30 mouse cellular contexts compared by ENCODE assay signal in genomic region chr19:18056414-18057254, GRCm38 (mm10).
DNase-seq lines count a peak whose midpoint lies in the region; ATAC-seq and TF ChIP-seq lines count a peak whose summit lies in the region.
"Had no signal": no experiment of that assay in that cellular context is flagged by ENCODE, and none has a peak within 500 bp of the region (broad histone marks: within the 10 kb centered on the region; RNA-seq: fewer than 3 reads in every experiment).

No protein-coding gene starts in this region.

- DNase-seq in embryo, embryonic 10.5 days (ENCODE audit: low spot score) = peak; percentile 20
- no peak for DNase-seq in embryo, embryonic 11 days
- DNase-seq in kidney, adult 9 months = no peak
- DNase-seq in brain, embryonic 14.5 days (ENCODE audit: low read depth) = peak; percentile 27
- peak; percentile 27 for DNase-seq in retina, embryonic 14.5 days (ENCODE audit: low spot score)
- DNase-seq in layer of hippocampus, postnatal 36 days = no peak
- DNase-seq: adrenal gland, adult 8-10 months; cerebellum, adult 11 months; cerebellum, adult 9-10 months; cerebellum, postnatal 36 days; gastrocnemius, adult 2 months; gastrocnemius, postnatal 36 days; heart, adult 18-20 months; heart, postnatal 10 days; kidney, postnatal 14 days; right cerebral cortex, postnatal 4 days; thymus, adult 18-20 months; thymus, postnatal 25 days had no signal

- H3K27me3 ChIP-seq in kidney, embryonic 16.5 days (ENCODE audit: insufficient read depth, low read length) = no peaks in the 10 kb centered on the region
- H3K27me3 ChIP-seq: embryonic facial prominence, embryonic 12.5 days; forebrain, embryonic 15.5 days; heart, embryonic 13.5 days; lung, embryonic 15.5 days had no signal

- WGBS in kidney, embryonic 16.5 days = 39% methylated on average over 21 of the region's 21 CpGs

- no peak for TF ChIP-seq CTCF in brain, embryonic 14.5 days (IDR thresholded peaks at IDR 0.05; ENCODE audit: borderline replicate concordance, extremely low read depth, insufficient read depth, insufficient read length)

- 0 out of 2 replicates have a peak overlapping the region, but pooled peaks have one; percentile 16 for H3K27ac ChIP-seq in kidney, embryonic 16.5 days (ENCODE audit: low read length)
- H3K27ac ChIP-seq: embryonic facial prominence, embryonic 12.5 days; forebrain, embryonic 10.5 days; forebrain, embryonic 15.5 days; gastrocnemius, adult 2 months; heart, embryonic 13.5 days; lung, embryonic 15.5 days; midbrain, embryonic 10.5 days; stomach, postnatal 0 days had no signal

- no peak for TF ChIP-seq POLR2A in brain, embryonic 14.5 days (IDR thresholded peaks at IDR 0.05; ENCODE audit: borderline replicate concordance, extremely low read depth, insufficient read depth, insufficient read length, poor library complexity, severe bottlenecking)

- no peaks in the 10 kb centered on the region for H3K36me3 ChIP-seq in kidney, embryonic 16.5 days (ENCODE audit: insufficient read depth, low read length)
- H3K36me3 ChIP-seq: embryonic facial prominence, embryonic 12.5 days; forebrain, embryonic 10.5 days; forebrain, embryonic 15.5 days; G1E; heart, embryonic 13.5 days; limb, embryonic 13.5 days; lung, embryonic 15.5 days; midbrain, embryonic 10.5 days had no signal

- ATAC-seq in kidney, embryonic 16.5 days (ENCODE audit: low FRiP score, low TSS enrichment) = peak; percentile 68
- ATAC-seq: forebrain, embryonic 15.5 days; intestine, embryonic 16.5 days had no signal

- no peaks in the 10 kb centered on the region for H3K4me1 ChIP-seq in kidney, embryonic 16.5 days (ENCODE audit: insufficient read depth, low read length)
- H3K4me1 ChIP-seq: embryonic facial prominence, embryonic 12.5 days; forebrain, embryonic 15.5 days; lung, embryonic 15.5 days had no signal

- no peak overlapping the region for H3K9ac ChIP-seq in kidney, embryonic 16.5 days (replicated peaks; ENCODE audit: low read length)
- H3K9ac ChIP-seq: embryonic facial prominence, embryonic 12.5 days; forebrain, embryonic 15.5 days; heart, embryonic 13.5 days; limb, embryonic 13.5 days; lung, embryonic 15.5 days had no signal

- H3K4me3 ChIP-seq in kidney, embryonic 16.5 days (ENCODE audit: low read length) = no peak overlapping the region; the same call in 1 of the 2 replicates
- H3K4me3 ChIP-seq: embryonic facial prominence, embryonic 12.5 days; forebrain, embryonic 10.5 days; forebrain, embryonic 15.5 days; gastrocnemius, adult 2 months; heart, embryonic 13.5 days; limb, embryonic 13.5 days; lung, embryonic 15.5 days; midbrain, embryonic 10.5 days had no signal

- H3K4me2 ChIP-seq in kidney, embryonic 16.5 days (replicated peaks; ENCODE audit: low read depth, low read length) = peak overlapping the region; percentile 22
- H3K4me2 ChIP-seq: embryonic facial prominence, embryonic 12.5 days; forebrain, embryonic 15.5 days; heart, embryonic 13.5 days; limb, embryonic 13.5 days; liver, embryonic 11.5 days; lung, embryonic 15.5 days had no signal

- H3K9me3 ChIP-seq in kidney, embryonic 16.5 days (ENCODE audit: low read length) = no peaks in the 10 kb centered on the region
- H3K9me3 ChIP-seq: embryonic facial prominence, embryonic 12.5 days; forebrain, embryonic 10.5 days; forebrain, embryonic 15.5 days; G1E; heart, embryonic 13.5 days; limb, embryonic 13.5 days; lung, embryonic 15.5 days; midbrain, embryonic 10.5 days had no signal

Comparison
In these comparisons a context has a peak if more than half of its experiments do, and no peak if none do; other contexts are left out.
1. DNase-seq: peak in embryo, embryonic 10.5 days (single experiment), brain, embryonic 14.5 days (single experiment) and retina, embryonic 14.5 days (single experiment); none in embryo, embryonic 11 days (single experiment), kidney, adult 9 months (single experiment) and layer of hippocampus, postnatal 36 days (0 of 2).